Comparison of ENCODE assay signal across 7 mouse cellular contexts in the genomic region with DNA sequence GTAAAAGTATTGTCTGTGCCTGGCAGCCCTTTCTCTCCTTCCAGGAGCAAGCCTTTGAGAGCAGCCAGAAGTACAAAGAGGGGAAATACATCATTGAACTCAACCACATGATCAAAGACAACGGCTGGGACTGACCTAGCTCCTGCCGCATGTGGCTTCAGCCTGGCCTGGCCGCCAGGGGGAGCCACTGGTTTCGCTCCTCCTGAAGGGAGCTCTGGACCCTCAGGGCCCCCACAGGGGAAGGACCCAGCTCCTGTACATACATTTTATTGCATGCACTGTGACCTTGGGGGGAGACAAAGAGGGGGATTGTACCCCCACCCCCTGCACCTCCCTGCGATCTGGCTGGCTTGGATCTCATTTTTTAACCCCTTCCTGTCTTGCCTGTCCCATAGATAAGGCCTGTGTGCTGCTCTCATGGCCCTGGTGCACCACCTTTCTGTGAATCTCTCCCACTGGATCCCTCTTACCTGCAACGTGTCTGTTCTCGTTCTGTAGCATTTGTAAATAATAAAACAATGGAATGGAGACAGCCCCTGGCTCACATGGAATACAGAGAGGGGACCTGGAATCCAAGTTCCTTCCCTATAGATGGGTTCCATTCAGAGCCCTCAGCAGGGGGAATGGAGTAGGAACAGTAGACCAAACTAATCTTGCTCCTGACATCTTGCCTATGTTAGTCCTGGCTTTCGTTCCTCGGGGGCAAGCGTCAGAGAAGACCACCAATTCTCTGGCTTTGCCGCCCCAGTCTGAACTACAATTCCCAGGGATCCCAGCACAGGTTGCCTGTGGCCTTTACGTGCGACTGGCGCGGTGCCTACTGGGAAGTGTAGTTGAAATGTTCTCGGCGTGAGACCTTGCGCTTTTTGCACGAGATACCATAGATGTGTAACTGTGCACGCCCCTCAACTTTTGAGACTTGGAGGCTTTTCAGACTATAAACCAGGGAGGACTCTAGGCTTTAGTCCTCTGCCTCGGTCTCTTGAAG. TPM values are rescaled to one million over a fixed set of nuclear protein-coding genes. Genes with fewer than 3 reads are reported as not detected.
DNase-seq lines count a peak whose midpoint lies in the region; ATAC-seq lines count a peak whose summit lies in the region.

No protein-coding gene starts in this region.

- peak overlapping the region; percentile 40 for H3K4me3 ChIP-seq in hindbrain, embryonic 14.5 days (replicated peaks; ENCODE audit: low read length)
- H3K4me3 ChIP-seq in megakaryocyte, embryonic 14.5 days (replicated peaks), result peak overlapping the region; percentile 86

- peak overlapping the region; percentile 76 for H3K27ac ChIP-seq in hindbrain, embryonic 14.5 days

- peaks cover 32% of the 10 kb centered on the region for H3K36me3 ChIP-seq in hindbrain, embryonic 14.5 days (replicated peaks; ENCODE audit: control insufficient read depth, insufficient read depth)
- peaks cover 84% of the 10 kb centered on the region for H3K36me3 ChIP-seq in megakaryocyte, embryonic 14.5 days (replicated peaks; ENCODE audit: low read length)

- H3K27me3 ChIP-seq in hindbrain, embryonic 14.5 days (ENCODE audit: control insufficient read depth, insufficient read depth, low read length), result no peaks in the 10 kb centered on the region
- H3K27me3 ChIP-seq in megakaryocyte, embryonic 14.5 days (replicated peaks), result no peaks in the 10 kb centered on the region

- peak; percentile 77 for ATAC-seq in hindbrain, embryonic 14.5 days (ENCODE audit: low FRiP score)

- H3K4me1 ChIP-seq in hindbrain, embryonic 14.5 days (replicated peaks; ENCODE audit: control insufficient read depth, insufficient read depth, low read length), result peaks cover 27% of the 10 kb centered on the region
- H3K4me1 ChIP-seq in megakaryocyte, embryonic 14.5 days, result peaks cover 77% of the 10 kb centered on the region

- H3K9me3 ChIP-seq in hindbrain, embryonic 14.5 days (ENCODE audit: control insufficient read depth, low read length), result no peaks in the 10 kb centered on the region
- no peaks in the 10 kb centered on the region for H3K9me3 ChIP-seq in megakaryocyte, embryonic 14.5 days

- H3K9ac ChIP-seq in hindbrain, embryonic 14.5 days, result peak overlapping the region; percentile 66

- DNase-seq in ZHBTc4 (ENCODE audit: low read depth, low spot score), result peak; percentile 93
- DNase-seq in cerebellum, postnatal 10 days, result peak; percentile 96 to 97
- peak; percentile 64 to 74 for DNase-seq in frontal cortex, postnatal 25 days (ENCODE audit: low spot score in 2 of 2)
- peak; percentile 91 for DNase-seq in hindbrain, embryonic 14.5 days (ENCODE audit: low spot score)
- DNase-seq in left cerebral cortex, adult 8-10 months (ENCODE audit: low spot score in 2 of 2), result peak; percentile 72 to 82
- DNase-seq in right cerebral cortex, postnatal 25 days, result peak; percentile 83

- H3K4me2 ChIP-seq in hindbrain, embryonic 14.5 days (replicated peaks), result peak overlapping the region; percentile 99

- under 1% methylated on average over 21 of the region's 21 CpGs for WGBS in hindbrain, embryonic 14.5 days

RNA-seq across cellular contexts. Expression of a gene that starts 1.0 kb away (rescaled TPM):
- polyA plus RNA-seq in hindbrain, embryonic 14.5 days (2014; fragmentation: Nextera tagmentation; extraction: Ambion mirVana), result 0.21 and 0.26 TPM in 2 replicates
- total RNA-seq in left cerebral cortex, adult 8-10 months (2022), result under 1 TPM; 0.63 to 1.00 (median 0.84) TPM
- 3.0 and 15.0 TPM in 2 replicates for polyA plus RNA-seq in megakaryocyte, embryonic 14.5 days (2012; ENCODE audit: insufficient read depth, low replicate concordance)

RNA-seq across cellular contexts. Expression of a gene that starts 3.5 kb away (rescaled TPM):
- 206 and 218 TPM in 2 replicates for polyA plus RNA-seq in hindbrain, embryonic 14.5 days (2014; fragmentation: Nextera tagmentation; extraction: Ambion mirVana)
- 100 to 1,000 TPM; 256 to 289 (median 278) TPM for total RNA-seq in left cerebral cortex, adult 8-10 months (2022)
- 284 and 689 TPM in 2 replicates for polyA plus RNA-seq in megakaryocyte, embryonic 14.5 days (2012; ENCODE audit: insufficient read depth, low replicate concordance)

RNA-seq across cellular contexts. Expression of a gene that starts 12.0 kb away (rescaled TPM):
- 177 and 182 TPM in 2 replicates for polyA plus RNA-seq in hindbrain, embryonic 14.5 days (2014; fragmentation: Nextera tagmentation; extraction: Ambion mirVana)
- 10 to 100 TPM; 48.2 to 56.0 (median 51.2) TPM for total RNA-seq in left cerebral cortex, adult 8-10 months (2022)
- polyA plus RNA-seq in megakaryocyte, embryonic 14.5 days (2012; ENCODE audit: insufficient read depth, low replicate concordance), result 46.3 and 115 TPM in 2 replicates

RNA-seq across cellular contexts. Expression of a gene that starts 14.1 kb away (rescaled TPM):
- polyA plus RNA-seq in hindbrain, embryonic 14.5 days (2014; fragmentation: Nextera tagmentation; extraction: Ambion mirVana), result 1.0 and 1.8 TPM in 2 replicates
- total RNA-seq in left cerebral cortex, adult 8-10 months (2022), result 1 to 10 TPM; 1.4 to 3.3 (median 2.3) TPM
- polyA plus RNA-seq in megakaryocyte, embryonic 14.5 days (2012; ENCODE audit: insufficient read depth, low replicate concordance), result 3.4 TPM in 1 of 2 replicates, not detected in the other

RNA-seq across cellular contexts. Expression of a gene that starts 17.2 kb away (rescaled TPM):
- polyA plus RNA-seq in hindbrain, embryonic 14.5 days (2014; fragmentation: Nextera tagmentation; extraction: Ambion mirVana), result 53.2 and 54.7 TPM in 2 replicates
- 10 to 100 TPM; 58.1 to 63.4 (median 59.6) TPM for total RNA-seq in left cerebral cortex, adult 8-10 months (2022)
- polyA plus RNA-seq in megakaryocyte, embryonic 14.5 days (2012; ENCODE audit: insufficient read depth, low replicate concordance), result 13.5 and 29.3 TPM in 2 replicates

Comparison
In these comparisons a context has a peak if more than half of its experiments do, and no peak if none do; other contexts are left out.
1. Peak in every context shown above with its lines: DNase-seq, ATAC-seq, H3K4me3 ChIP-seq and H3K27ac ChIP-seq.